ENCODE assay signal across 9 mouse cellular contexts in genomic region chr12:107757996-107758791, GRCm38 (mm10).
A peak's percentile ranks its signal among the peaks of the same experiment; 100 is the strongest.
DNase-seq lines count a peak whose midpoint lies in the region; ATAC-seq and TF ChIP-seq lines count a peak whose summit lies in the region.
"Had no signal": no experiment of that assay in that cellular context is flagged by ENCODE, and none has a peak within 500 bp of the region (broad histone marks: within the 10 kb centered on the region; RNA-seq: fewer than 3 reads in every experiment).

No protein-coding gene starts in this region.

- ATAC-seq in kidney, embryonic 14.5 days (ENCODE audit: low FRiP score, low TSS enrichment) = peak; percentile 50
- ATAC-seq in intestine, embryonic 16.5 days = peak; percentile 29
- peak; percentile 27; the same call in 1 of the 2 replicates for ATAC-seq in stomach, embryonic 15.5 days (ENCODE audit: insufficient read depth, low FRiP score, low read depth)
- no peak for ATAC-seq in CD4-positive, CD25-positive, alpha-beta regulatory T cell, adult 4 months
- no peak for ATAC-seq in frontal cortex, adult (ENCODE audit: low TSS enrichment)

- H3K27ac ChIP-seq in kidney, embryonic 14.5 days (ENCODE audit: low read depth, low read length) = no peak overlapping the region
- peak overlapping the region; percentile 70 for H3K27ac ChIP-seq in embryonic facial prominence, embryonic 10.5 days (replicated peaks)
- no peak overlapping the region for H3K27ac ChIP-seq in intestine, embryonic 16.5 days (ENCODE audit: low read length)
- peak overlapping the region; percentile 7; the same call in 1 of the 2 replicates for H3K27ac ChIP-seq in stomach, embryonic 15.5 days

- no peak for TF ChIP-seq POLR2A in lung, adult 2 months (IDR thresholded peaks at IDR 0.05; ENCODE audit: borderline replicate concordance, extremely low read depth, low read depth, low read length)

- no peaks in the 10 kb centered on the region for H3K36me3 ChIP-seq in kidney, embryonic 14.5 days (ENCODE audit: control insufficient read depth, insufficient read depth, low read length)
- H3K36me3 ChIP-seq in embryonic facial prominence, embryonic 10.5 days (replicated peaks) = no peaks in the 10 kb centered on the region
- H3K36me3 ChIP-seq in intestine, embryonic 16.5 days (ENCODE audit: control insufficient read depth, insufficient read depth, low read length) = no peaks in the 10 kb centered on the region
- H3K36me3 ChIP-seq in stomach, embryonic 15.5 days = no peaks in the 10 kb centered on the region

- DNase-seq in kidney, postnatal 10 days = no peak
- DNase-seq in embryonic facial prominence, embryonic 10.5 days (ENCODE audit: low spot score) = peak; percentile 72
- no peak for DNase-seq in lung, adult 2 months

- H3K9me3 ChIP-seq in kidney, embryonic 14.5 days (ENCODE audit: control insufficient read depth, low read length) = no peaks in the 10 kb centered on the region
- no peaks in the 10 kb centered on the region for H3K9me3 ChIP-seq in embryonic facial prominence, embryonic 10.5 days
- peaks cover 4% of the 10 kb centered on the region; the same call in 1 of the 2 replicates for H3K9me3 ChIP-seq in intestine, embryonic 16.5 days (ENCODE audit: control insufficient read depth, low read length)
- no peaks in the 10 kb centered on the region for H3K9me3 ChIP-seq in stomach, embryonic 15.5 days

- 0 out of 2 replicates have a peak overlapping the region, but pooled peaks have one; percentile 18 for H3K9ac ChIP-seq in kidney, embryonic 14.5 days (ENCODE audit: low read depth, low read length)
- no peak overlapping the region for H3K9ac ChIP-seq in intestine, embryonic 16.5 days (ENCODE audit: low read depth, low read length)
- no peak overlapping the region for H3K9ac ChIP-seq in stomach, embryonic 15.5 days

- H3K27me3 ChIP-seq in kidney, embryonic 14.5 days (ENCODE audit: control insufficient read depth, insufficient read depth, low read length) = no peaks in the 10 kb centered on the region
- H3K27me3 ChIP-seq in embryonic facial prominence, embryonic 10.5 days (replicated peaks; ENCODE audit: low read depth, poor library complexity, severe bottlenecking) = peaks cover 15% of the 10 kb centered on the region; the same call in 1 of the 2 replicates
- H3K27me3 ChIP-seq in intestine, embryonic 16.5 days (replicated peaks; ENCODE audit: control insufficient read depth, insufficient read depth, low read length) = no peaks in the 10 kb centered on the region
- no peaks in the 10 kb centered on the region for H3K27me3 ChIP-seq in stomach, embryonic 15.5 days (replicated peaks)
- H3K27me3 ChIP-seq: megakaryocyte, embryonic 14.5 days had no signal

- H3K4me1 ChIP-seq in kidney, embryonic 14.5 days (ENCODE audit: control insufficient read depth, insufficient read depth, low read length) = 0 out of 2 replicates have a peak, but pooled peaks cover 6% of the 10 kb centered on the region
- H3K4me1 ChIP-seq in embryonic facial prominence, embryonic 10.5 days = peaks cover 67% of the 10 kb centered on the region
- H3K4me1 ChIP-seq in intestine, embryonic 16.5 days (ENCODE audit: control insufficient read depth, insufficient read depth, low read length) = peaks cover 42% of the 10 kb centered on the region
- H3K4me1 ChIP-seq in stomach, embryonic 15.5 days = peaks cover 20% of the 10 kb centered on the region
- H3K4me1 ChIP-seq in lung, adult 2 months (ENCODE audit: control insufficient read depth, insufficient read depth, low read length) = no peaks in the 10 kb centered on the region
- H3K4me1 ChIP-seq: megakaryocyte, embryonic 14.5 days had no signal

- H3K4me2 ChIP-seq in kidney, embryonic 14.5 days (replicated peaks; ENCODE audit: low read depth, low read length) = no peak overlapping the region
- H3K4me2 ChIP-seq in intestine, embryonic 16.5 days (ENCODE audit: low read depth, low read length) = no peak overlapping the region
- H3K4me2 ChIP-seq in stomach, embryonic 15.5 days = no peak overlapping the region

- 18% methylated on average over 11 of the region's 16 CpGs for WGBS in kidney, embryonic 14.5 days
- WGBS in embryonic facial prominence, embryonic 10.5 days = 11% methylated on average over 16 of the region's 16 CpGs
- 16% methylated on average over 16 of the region's 16 CpGs for WGBS in intestine, embryonic 16.5 days
- 17% methylated on average over 14 of the region's 16 CpGs for WGBS in stomach, embryonic 15.5 days
- WGBS in lung, adult 2 months = 27% methylated on average over 15 of the region's 16 CpGs

- TF ChIP-seq CTCF in lung, adult 2 months (IDR thresholded peaks at IDR 0.05; ENCODE audit: insufficient read depth, low read length) = no peak

- H3K4me3 ChIP-seq in kidney, embryonic 14.5 days (ENCODE audit: low read length) = no peak overlapping the region
- peak overlapping the region; percentile 0; the same call in 1 of the 2 replicates for H3K4me3 ChIP-seq in embryonic facial prominence, embryonic 10.5 days
- H3K4me3 ChIP-seq in intestine, embryonic 16.5 days (ENCODE audit: low read length) = no peak overlapping the region
- no peak overlapping the region for H3K4me3 ChIP-seq in stomach, embryonic 15.5 days (replicated peaks)
- no peak overlapping the region for H3K4me3 ChIP-seq in lung, adult 2 months (replicated peaks; ENCODE audit: extremely low read depth, low read depth, low read length)
- H3K4me3 ChIP-seq: megakaryocyte, embryonic 14.5 days had no signal

Comparison
In these comparisons a context has a peak if more than half of its experiments do, and no peak if none do; other contexts are left out.
1. ATAC-seq: peak in kidney, embryonic 14.5 days (single experiment), intestine, embryonic 16.5 days (single experiment) and stomach, embryonic 15.5 days (single experiment); none in CD4-positive, CD25-positive, alpha-beta regulatory T cell, adult 4 months (single experiment) and frontal cortex, adult (single experiment).
2. H3K27ac ChIP-seq: peak in embryonic facial prominence, embryonic 10.5 days (single experiment) and stomach, embryonic 15.5 days (single experiment); none in kidney, embryonic 14.5 days (single experiment) and intestine, embryonic 16.5 days (single experiment).